Mouse (Mus musculus) kidney, postnatal 25 days (tissue): ENCODE measurements around the gene Tnfsf9.
A peak's percentile ranks its signal among the peaks of the same experiment; 100 is the strongest.

Experiments used
- DNase-seq, 2 experiments: peaks; one replicate each; pipeline ENCODE4 v3.0.0; 2021; ENCODE audit warnings: mixed read lengths in 2 of 2

The Tnfsf9 gene

GRCm38 (mm10) chr17:57105181-57106034, at the start of gene Tnfsf9:
Tnfsf9 (plus strand) TSS chr17:57105325.
- peak; percentile 36 to 50 for DNase-seq

- no peak for DNase-seq
These were observed 48.9 kb upstream of the Tnfsf9 start for GRCm38 (mm10) chr17:57056246-57056645.

- peak; percentile 50 to 63 for DNase-seq
These were observed 46.1 kb upstream of the Tnfsf9 start, which contains the start of gene Crb3 for GRCm38 (mm10) chr17:57058891-57059485. Crb3 (plus strand) TSS chr17:57059105.

GRCm38 (mm10) chr17:57059486-57059977, 45.6 kb upstream of the Tnfsf9 start, which contains the start of gene Slc25a23:
Slc25a23 (minus strand) TSS chr17:57059863.
- peak; percentile 79 to 89 for DNase-seq

GRCm38 (mm10) chr17:57060231-57060801, 44.8 kb upstream of the Tnfsf9 start:
- DNase-seq: peak; percentile 95 to 98

- DNase-seq: no peak
These were observed 44.1 kb upstream of the Tnfsf9 start for GRCm38 (mm10) chr17:57061069-57061468.

- DNase-seq: peak; percentile 85 to 94
These were observed 43.1 kb upstream of the Tnfsf9 start for GRCm38 (mm10) chr17:57062011-57062521.

GRCm38 (mm10) chr17:57062548-57062947, 42.6 kb upstream of the Tnfsf9 start:
- DNase-seq: peak in 1 of 2 experiments; percentile 38

GRCm38 (mm10) chr17:57063031-57063430, 42.1 kb upstream of the Tnfsf9 start:
- peak; percentile 20 to 53 for DNase-seq

- DNase-seq: no peak
These were observed 38.2 kb upstream of the Tnfsf9 start for GRCm38 (mm10) chr17:57066908-57067307.

GRCm38 (mm10) chr17:57070272-57070671, 34.9 kb upstream of the Tnfsf9 start:
- no peak for DNase-seq

- DNase-seq: peak; percentile 68 to 78
These were observed 34.4 kb upstream of the Tnfsf9 start for GRCm38 (mm10) chr17:57070699-57071098.

GRCm38 (mm10) chr17:57076916-57077315, 28.2 kb upstream of the Tnfsf9 start:
- DNase-seq: no peak

GRCm38 (mm10) chr17:57078336-57078735, 26.8 kb upstream of the Tnfsf9 start, which contains the start of gene Dennd1c:
Dennd1c (minus strand) TSS chr17:57078514.
- no peak for DNase-seq

GRCm38 (mm10) chr17:57079919-57080318, 25.2 kb upstream of the Tnfsf9 start:
- no peak for DNase-seq

- no peak for DNase-seq
These were observed 23.8 kb upstream of the Tnfsf9 start for GRCm38 (mm10) chr17:57081234-57081842.

GRCm38 (mm10) chr17:57082481-57082880, 22.6 kb upstream of the Tnfsf9 start:
- DNase-seq: no peak

GRCm38 (mm10) chr17:57085970-57086757, 19.0 kb upstream of the Tnfsf9 start:
- no peak for DNase-seq

- no peak for DNase-seq
These were observed 17.9 kb upstream of the Tnfsf9 start, which contains the start of gene Tubb4a for GRCm38 (mm10) chr17:57087049-57087832. Tubb4a (minus strand) TSS chr17:57087782.

GRCm38 (mm10) chr17:57094222-57094621, 10.9 kb upstream of the Tnfsf9 start:
- no peak for DNase-seq
